Mouse (Mus musculus) MEL (cell line): ENCODE measurements at regions not wholly inside any gene's neighbourhood (a gene's known extent, or its start where the extent isn't known, plus 50 kb on each side); places are given as distances from the start of the nearest gene placed in this dataset.

Experiments
- DNase-seq: peaks from one replicate; pipeline ENCODE4 v3.0.0; 2011; ENCODE audit warnings: low read depth, low spot score
- H3K27ac ChIP-seq: 2 replicates; pipeline ENCODE4 v1.5.1; 2012; ENCODE audit warnings: low read depth, mild to moderate bottlenecking, control low read depth, low read length, moderate library complexity; ENCODE audit not compliant: control insufficient read depth
- H3K27me3 ChIP-seq, 2 experiments: fragments of 150-350 bp in 1 of 2; sonication (generic) in 1 of 2; 2 replicates each; pipeline ENCODE4 v1.6.1; 2012; ENCODE audit warnings: low read length in 2 of 2, mild to moderate bottlenecking in 2 of 2, improper control_type of control experiment in 1 of 2, moderate library complexity in 1 of 2; ENCODE audit not compliant: insufficient read depth in 2 of 2, control insufficient read depth in 1 of 2
- H3K36me3 ChIP-seq, 2 experiments: 2 replicates each; pipeline ENCODE4 v1.6.1; 2012 to 2014; ENCODE audit warnings: low read length in 2 of 2, improper control_type of control experiment in 1 of 2, inconsistent platforms in 1 of 2, mild to moderate bottlenecking in 1 of 2; ENCODE audit not compliant: insufficient read depth in 2 of 2, control insufficient read depth in 1 of 2
- H3K4me1 ChIP-seq, 2 experiments: fragments of 150-350 bp in 1 of 2; sonication (generic) in 1 of 2; 2 replicates each; pipeline ENCODE4 v1.6.1; 2012; ENCODE audit warnings: low read length in 2 of 2, improper control_type of control experiment in 1 of 2, mild to moderate bottlenecking in 1 of 2; ENCODE audit not compliant: insufficient read depth in 2 of 2, control insufficient read depth in 1 of 2
- H3K4me3 ChIP-seq, 2 experiments: fragments of 150-350 bp in 1 of 2; sonication (generic) in 1 of 2; 2 replicates each; pipeline ENCODE4 v1.5.1; 2012; ENCODE audit warnings: low read depth in 2 of 2, low read length in 2 of 2, mild to moderate bottlenecking in 2 of 2, moderate library complexity in 2 of 2, control low read depth in 1 of 2, improper control_type of control experiment in 1 of 2; ENCODE audit not compliant: control insufficient read depth in 1 of 2, insufficient read depth in 1 of 2
- H3K79me2 ChIP-seq: 2 replicates; pipeline ENCODE4 v1.6.1; 2012; ENCODE audit warnings: mild to moderate bottlenecking, low read length, moderate library complexity; ENCODE audit not compliant: control insufficient read depth, poor library complexity, insufficient read depth
- H3K9ac ChIP-seq: 2 replicates; pipeline ENCODE4 v1.6.1; 2012; ENCODE audit warnings: low read depth, mild to moderate bottlenecking, control low read depth, low read length, moderate library complexity; ENCODE audit not compliant: control insufficient read depth, poor library complexity, severe bottlenecking
- H3K9me3 ChIP-seq: fragments of 150-350 bp; sonication (generic); replicated peaks from 2 replicates; pipeline ENCODE4 v1.6.1; 2012; ENCODE audit warnings: mild to moderate bottlenecking, low read length, improper control_type of control experiment, moderate library complexity; ENCODE audit not compliant: insufficient read depth
- BHLHE40 ChIP-seq: IDR thresholded peaks from 2 replicates; pipeline ENCODE4 v1.6.1; 2012; ENCODE audit warnings: low read depth, mild to moderate bottlenecking, inconsistent platforms, low read length, improper control_type of control experiment, borderline replicate concordance
- CHD1 ChIP-seq: IDR thresholded peaks from 2 replicates; pipeline ENCODE4 v1.6.1; 2012; ENCODE audit warnings: low read depth, mild to moderate bottlenecking, inconsistent platforms, low read length, improper control_type of control experiment
- CHD2 ChIP-seq: IDR thresholded peaks from 2 replicates; pipeline ENCODE4 v1.6.1; 2011; ENCODE audit warnings: low read length, improper control_type of control experiment
- CTCF ChIP-seq, 3 experiments: IDR thresholded peaks in 2 of 3; conservative IDR thresholded peaks in 1 of 3; 2 replicates each; pipeline ENCODE4 v1.5.1; 2011 to 2012; ENCODE audit warnings: low read length in 3 of 3, low read depth in 2 of 3, mild to moderate bottlenecking in 2 of 3, improper control_type of control experiment in 1 of 3, inconsistent platforms in 1 of 3, mixed read lengths in 1 of 3, moderate library complexity in 1 of 3; ENCODE audit not compliant: control insufficient read depth in 1 of 3, insufficient read depth in 1 of 3, poor library complexity in 1 of 3, severe bottlenecking in 1 of 3
- E2F4 ChIP-seq: IDR thresholded peaks from 2 replicates; pipeline ENCODE4 v1.6.1; 2011; ENCODE audit warnings: low read depth, low read length, improper control_type of control experiment, borderline replicate concordance
- GABPA ChIP-seq: IDR thresholded peaks from 2 replicates; pipeline ENCODE4 v1.6.1; 2012; ENCODE audit warnings: low read depth, mild to moderate bottlenecking, inconsistent platforms, low read length, improper control_type of control experiment, moderate library complexity
- GATA1 ChIP-seq: IDR thresholded peaks from 2 replicates; pipeline ENCODE4 v1.6.1; 2011; ENCODE audit warnings: low read depth, low read length, improper control_type of control experiment
- JUND ChIP-seq: IDR thresholded peaks from 2 replicates; pipeline ENCODE4 v1.6.1; 2011; ENCODE audit warnings: low read depth, mild to moderate bottlenecking, improper control_type of control experiment, low read length
- KAT2A ChIP-seq: conservative IDR thresholded peaks from 2 replicates; pipeline ENCODE4 v1.6.1; 2012; ENCODE audit warnings: low read depth, low read length, improper control_type of control experiment, inconsistent platforms
- MAFK ChIP-seq: IDR thresholded peaks from 2 replicates; pipeline ENCODE4 v1.6.1; 2011; ENCODE audit warnings: low read depth, mild to moderate bottlenecking, low read length, improper control_type of control experiment, borderline replicate concordance
- MAX ChIP-seq: IDR thresholded peaks from 2 replicates; pipeline ENCODE4 v1.6.1; 2011; ENCODE audit warnings: low read length, improper control_type of control experiment
- MAZ ChIP-seq: IDR thresholded peaks from 2 replicates; pipeline ENCODE4 v1.6.1; 2012; ENCODE audit warnings: low read depth, mild to moderate bottlenecking, inconsistent platforms, low read length, improper control_type of control experiment
- MEF2A ChIP-seq: IDR thresholded peaks from 2 replicates; pipeline ENCODE4 v1.6.1; 2014; ENCODE audit warnings: low read depth, mild to moderate bottlenecking, inconsistent platforms, low read length, improper control_type of control experiment; ENCODE audit not compliant: poor library complexity, insufficient replicate concordance, severe bottlenecking; ENCODE audit errors: extremely low read depth
- MXI1 ChIP-seq: IDR thresholded peaks from 2 replicates; pipeline ENCODE4 v1.6.1; 2011; ENCODE audit warnings: mild to moderate bottlenecking, low read depth, low read length, improper control_type of control experiment
- MYB ChIP-seq: IDR thresholded peaks from 2 replicates; pipeline ENCODE4 v1.6.1; 2011; ENCODE audit warnings: mild to moderate bottlenecking, low read depth, low read length, improper control_type of control experiment
- POLR2A ChIP-seq, 2 experiments: IDR thresholded peaks; 2 replicates each; pipeline ENCODE4 v1.6.1; 2011 to 2012; ENCODE audit warnings: low read length in 2 of 2, mild to moderate bottlenecking in 2 of 2, control low read depth in 1 of 2, improper control_type of control experiment in 1 of 2, low read depth in 1 of 2, moderate library complexity in 1 of 2; ENCODE audit not compliant: control insufficient read depth in 1 of 2, insufficient read depth in 1 of 2, poor library complexity in 1 of 2
- POLR2AphosphoS2 ChIP-seq: IDR thresholded peaks from 2 replicates; pipeline ENCODE4 v1.6.1; 2011; ENCODE audit warnings: low read length, improper control_type of control experiment
- POLR2AphosphoS5 ChIP-seq: IDR thresholded peaks from 2 replicates; pipeline ENCODE4 v1.6.1; 2012; ENCODE audit warnings: low read depth, borderline replicate concordance, mild to moderate bottlenecking, inconsistent platforms, low read length, moderate library complexity, mixed read lengths
- RCOR1 ChIP-seq: IDR thresholded peaks from 2 replicates; pipeline ENCODE4 v1.6.1; 2012; ENCODE audit warnings: low read depth, mild to moderate bottlenecking, inconsistent platforms, low read length, improper control_type of control experiment
- SIN3A ChIP-seq: IDR thresholded peaks from 2 replicates; pipeline ENCODE4 v1.6.1; 2012; ENCODE audit warnings: low read length, improper control_type of control experiment, inconsistent platforms
- SMC3 ChIP-seq: IDR thresholded peaks from 2 replicates; pipeline ENCODE4 v1.6.1; 2011; ENCODE audit warnings: low read depth, low read length, improper control_type of control experiment
- TBP ChIP-seq: IDR thresholded peaks from 2 replicates; pipeline ENCODE4 v1.8.0; 2011; ENCODE audit warnings: low read depth, low read length, improper control_type of control experiment
- TCF12 ChIP-seq: IDR thresholded peaks from 2 replicates; pipeline ENCODE4 v1.6.1; 2014; ENCODE audit warnings: low read depth, mild to moderate bottlenecking, inconsistent platforms, low read length, improper control_type of control experiment, moderate library complexity
- USF1 ChIP-seq: IDR thresholded peaks from 2 replicates; pipeline ENCODE4 v1.6.1; 2014; ENCODE audit warnings: low read depth, mild to moderate bottlenecking, inconsistent platforms, low read length, improper control_type of control experiment, moderate library complexity
- USF2 ChIP-seq, 2 experiments: IDR thresholded peaks; 2 replicates each; pipeline ENCODE4 v1.6.1; 2011 to 2012; ENCODE audit warnings: improper control_type of control experiment in 2 of 2, low read length in 2 of 2, borderline replicate concordance in 1 of 2, inconsistent platforms in 1 of 2, low read depth in 1 of 2, mild to moderate bottlenecking in 1 of 2; ENCODE audit not compliant: insufficient read depth in 1 of 2
- ZC3H11A ChIP-seq: IDR thresholded peaks from 2 replicates; pipeline ENCODE4 v1.6.1; 2012; ENCODE audit warnings: low read depth, mild to moderate bottlenecking, inconsistent platforms, low read length, improper control_type of control experiment
- ZKSCAN1 ChIP-seq: IDR thresholded peaks from 2 replicates; pipeline ENCODE4 v1.6.1; 2012; ENCODE audit warnings: low read depth, mild to moderate bottlenecking, inconsistent platforms, low read length, improper control_type of control experiment, moderate library complexity
- ZMIZ1 ChIP-seq: IDR thresholded peaks from 2 replicates; pipeline ENCODE4 v1.6.1; 2012; ENCODE audit warnings: low read depth, mild to moderate bottlenecking, inconsistent platforms, low read length, improper control_type of control experiment, moderate library complexity
- ZNF384 ChIP-seq: IDR thresholded peaks from 2 replicates; pipeline ENCODE4 v1.6.1; 2012; ENCODE audit warnings: low read depth, mild to moderate bottlenecking, inconsistent platforms, low read length, improper control_type of control experiment

DNA sequence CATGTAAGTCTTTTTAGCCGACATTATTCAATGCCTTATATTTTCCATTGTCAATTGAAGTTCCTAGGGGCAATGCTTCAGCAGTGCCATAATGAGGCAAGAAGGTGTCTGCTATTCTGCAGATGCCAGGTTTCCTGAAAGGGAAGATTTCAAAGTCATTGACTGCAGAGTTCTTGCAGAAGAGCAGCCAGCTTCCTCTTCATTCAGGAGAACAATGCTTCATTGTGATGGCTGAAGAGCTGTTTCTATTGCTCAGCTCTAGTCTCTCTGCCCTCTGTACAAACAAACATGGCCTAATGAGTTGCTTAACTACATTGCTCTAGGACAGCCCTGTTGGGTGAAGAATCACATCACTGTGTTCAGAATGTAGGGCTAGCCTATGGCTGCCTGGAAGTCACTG is 1111.0 kb upstream of the 2610301B20Rik start:
- Histone ChIP-seq H3K4me3 (no peak overlapping the region), H3K79me2 (no peaks in the 10 kb centered on the region), H3K27ac (no peak overlapping the region), H3K9ac (no peak overlapping the region), H3K27me3 (no peaks in the 10 kb centered on the region), H3K36me3 (peaks cover 0 to 4% of the 10 kb centered on the region in 2 experiments; a peak in 2 of 4 replicates), H3K9me3 (no peaks in the 10 kb centered on the region), H3K4me1 (peaks cover 3 to 8% of the 10 kb centered on the region in 2 experiments; a peak in 2 of 4 replicates)
- TF ChIP-seq CHD2 = no peak
- no peak for TF ChIP-seq KAT2A
- no peak for TF ChIP-seq JUND
- no peak for TF ChIP-seq MEF2A
- TF ChIP-seq ZNF384 = no peak
- TF ChIP-seq POLR2AphosphoS5 = no peak
- no peak for TF ChIP-seq CHD1
- TF ChIP-seq MAX = no peak
- no peak for TF ChIP-seq ZKSCAN1
- TF ChIP-seq TCF12 = no peak
- no peak for TF ChIP-seq USF2 (IDR thresholded peaks at IDR 0.05; ENCODE audit: borderline replicate concordance in 1 of 2, insufficient read depth in 1 of 2, low read depth in 1 of 2, low read length in 2 of 2)
- no peak for TF ChIP-seq BHLHE40
- TF ChIP-seq ZMIZ1 = no peak
- no peak for TF ChIP-seq MAZ
- TF ChIP-seq TBP = no peak
- no peak for TF ChIP-seq SMC3
- no peak for TF ChIP-seq POLR2AphosphoS2
- no peak for TF ChIP-seq GATA1
- no peak for DNase-seq

DNA sequence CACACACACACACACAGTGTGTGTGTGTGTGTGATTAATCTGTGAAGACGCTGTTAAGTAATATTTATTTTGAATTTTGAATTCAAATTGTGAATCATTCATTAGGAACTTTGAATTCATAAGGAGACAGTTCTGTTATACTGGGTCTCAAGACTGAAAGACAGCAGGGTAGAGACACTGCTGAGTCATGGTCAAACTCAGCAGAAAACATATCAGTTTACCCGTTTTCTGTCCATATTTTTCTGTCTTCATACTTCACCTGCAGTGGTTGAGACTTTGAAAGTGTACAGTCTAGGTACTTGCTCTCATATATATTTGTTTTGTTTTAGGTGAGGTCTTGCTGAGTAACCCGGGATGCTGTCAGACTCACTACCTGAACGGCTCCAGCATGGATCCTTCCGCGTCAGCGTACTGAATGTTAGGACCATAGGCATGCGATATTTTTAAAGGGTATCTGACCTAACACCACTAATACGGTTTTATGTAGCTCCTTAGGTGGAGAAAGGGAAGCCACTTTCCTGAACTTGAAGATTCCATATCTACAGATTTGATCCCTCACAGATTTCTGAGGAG is 1104.6 kb upstream of the 2610301B20Rik start:
- Histone ChIP-seq H3K4me3 (peak overlapping the region; percentile 62 to 68), H3K9me3 (no peaks in the 10 kb centered on the region), H3K9ac (peak overlapping the region; percentile 75), H3K79me2 (no peaks in the 10 kb centered on the region; the same call in 1 of the 2 replicates), H3K4me1 (peaks cover 0 to 3% of the 10 kb centered on the region in 2 experiments; a peak in 1 of 4 replicates), H3K36me3 (peaks cover 0 to 4% of the 10 kb centered on the region in 2 experiments; a peak in 1 of 4 replicates), H3K27me3 (no peaks in the 10 kb centered on the region), H3K27ac (peak overlapping the region; percentile 43)
- DNase-seq = peak; percentile 90
- TF ChIP-seq ZKSCAN1 (no peak), POLR2A (IDR thresholded peaks at IDR 0.05; ENCODE audit: control insufficient read depth in 1 of 2, insufficient read depth in 1 of 2, low read depth in 1 of 2, low read length in 2 of 2, poor library complexity in 1 of 2) (no peak), USF1 (no peak), MYB (no peak), GATA1 (no peak), CTCF (IDR thresholded peaks at IDR 0.05 in 2 of 3, conservative IDR thresholded peaks at IDR 0.05 in 1 of 3; ENCODE audit: control insufficient read depth in 1 of 3, insufficient read depth in 1 of 3, low read depth in 2 of 3, low read length in 3 of 3, poor library complexity in 1 of 3, severe bottlenecking in 1 of 3) (no peak), POLR2AphosphoS2 (no peak), CHD2 (no peak), SIN3A (peak; percentile 50; the same call in 1 of the 2 replicates), CHD1 (no peak), MAZ (no peak), MEF2A (no peak), USF2 (IDR thresholded peaks at IDR 0.05; ENCODE audit: borderline replicate concordance in 1 of 2, insufficient read depth in 1 of 2, low read depth in 1 of 2, low read length in 2 of 2) (no peak), GABPA (0 out of 2 replicates have a peak, but pooled peaks have one; percentile 26), MAX (peak; percentile 47; the same call in 1 of the 2 replicates), ZMIZ1 (no peak), E2F4 (no peak), MAFK (peak; percentile 82), ZC3H11A (no peak), BHLHE40 (no peak), TBP (peak; percentile 50; the same call in 1 of the 2 replicates), MXI1 (0 out of 2 replicates have a peak, but pooled peaks have one; percentile 67), RCOR1 (0 out of 2 replicates have a peak, but pooled peaks have one; percentile 41)
